Mouse (Mus musculus) cortical plate, adult 2 months (tissue): Measurements from ENCODE around the gene Cacna2d3.

ENCODE experiments used
- CTCF ChIP-seq: fragments of 200-500 bp; IDR thresholded peaks from 2 replicates; pipeline ENCODE4 v1.5.1; 2011; ENCODE audit warnings: mild to moderate bottlenecking, control low read depth, low read length; ENCODE audit not compliant: insufficient read depth; ENCODE audit errors: extremely low read depth
- POLR2A ChIP-seq: fragments of 200-500 bp; IDR thresholded peaks from 2 replicates; pipeline ENCODE4 v1.6.1; 2011; ENCODE audit warnings: mild to moderate bottlenecking, low read length, control low read depth; ENCODE audit not compliant: insufficient read depth; ENCODE audit errors: extremely low read depth

DNA sequence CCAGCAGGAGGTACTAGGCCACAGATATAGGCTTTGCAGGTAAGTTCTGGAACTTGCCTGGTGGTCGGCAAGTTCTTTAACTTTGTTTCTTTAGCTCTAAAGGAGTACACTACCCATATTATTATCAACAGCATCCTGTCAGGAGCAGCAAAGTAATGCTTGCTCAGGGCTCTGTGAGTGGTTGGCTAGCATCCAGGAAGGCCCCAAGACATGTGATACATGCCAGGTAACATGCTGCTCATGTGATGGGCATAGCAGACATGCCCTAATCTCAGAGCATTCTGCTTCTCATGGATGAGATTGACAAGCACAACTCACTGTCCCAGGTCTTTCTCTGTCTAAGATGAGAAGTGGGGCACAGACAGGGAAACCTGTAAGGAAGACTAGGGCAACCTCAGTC is 442.8 kb downstream of the Cacna2d3 start:
- TF ChIP-seq POLR2A: no peak
- no peak for TF ChIP-seq CTCF
